ENCODE assay signal across 13 mouse cellular contexts in the genomic region with DNA sequence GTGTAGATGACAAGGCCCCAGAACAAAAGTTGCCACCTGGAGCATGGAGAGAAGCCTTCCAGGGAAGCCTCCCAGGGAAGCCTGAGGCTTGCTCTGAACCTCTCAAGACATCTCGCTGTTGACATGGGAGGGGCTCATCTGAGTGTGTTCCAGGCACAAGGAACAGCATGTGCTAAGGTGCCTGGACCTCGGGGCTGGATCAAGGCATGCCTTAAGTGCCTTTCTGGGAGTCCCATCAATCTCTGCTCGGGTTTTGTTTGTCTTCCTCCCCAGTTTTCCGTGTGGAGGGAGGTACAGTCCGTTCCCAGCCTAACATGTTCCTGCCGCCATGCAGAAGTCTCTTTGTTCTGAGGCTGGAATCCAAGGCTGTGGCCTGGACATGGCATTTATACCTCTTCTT. TPM values are rescaled to one million over a fixed set of nuclear protein-coding genes. Genes with fewer than 3 reads are reported as not detected.
A peak's percentile ranks its signal among the peaks of the same experiment; 100 is the strongest.
DNase-seq lines count a peak whose midpoint lies in the region; ATAC-seq lines count a peak whose summit lies in the region.
"Had no signal": no experiment of that assay in that cellular context is flagged by ENCODE, and none has a peak within 500 bp of the region (broad histone marks: within the 10 kb centered on the region; RNA-seq: fewer than 3 reads in every experiment).

No protein-coding gene starts in this region.

- intact Hi-C loops in heart, postnatal 14 days (cut with DNase I) = no loop called here

- H3K36me3 ChIP-seq in heart, embryonic 16.5 days (ENCODE audit: control insufficient read depth, insufficient read depth) = 0 out of 2 replicates have a peak, but pooled peaks cover 2% of the 10 kb centered on the region
- H3K36me3 ChIP-seq in midbrain, embryonic 10.5 days = no peaks in the 10 kb centered on the region
- H3K36me3 ChIP-seq in midbrain, embryonic 13.5 days = no peaks in the 10 kb centered on the region
- H3K36me3 ChIP-seq in limb, embryonic 10.5 days = 0 out of 2 replicates have a peak, but pooled peaks cover 2% of the 10 kb centered on the region
- H3K36me3 ChIP-seq in stomach, embryonic 15.5 days = no peaks in the 10 kb centered on the region
- no peaks in the 10 kb centered on the region for H3K36me3 ChIP-seq in forebrain, embryonic 11.5 days (ENCODE audit: control insufficient read depth, insufficient read depth, low read length)
- H3K36me3 ChIP-seq: embryonic facial prominence, embryonic 12.5 days had no signal

- WGBS in heart, embryonic 16.5 days = 46% methylated on average over 6 of the region's 6 CpGs
- WGBS in midbrain, embryonic 10.5 days = 79% methylated on average over 6 of the region's 6 CpGs
- WGBS in midbrain, embryonic 13.5 days = 83% methylated on average over 6 of the region's 6 CpGs
- WGBS in limb, embryonic 10.5 days = 59% methylated on average over 6 of the region's 6 CpGs
- 26% methylated on average over 6 of the region's 6 CpGs for WGBS in stomach, embryonic 15.5 days
- WGBS in forebrain, embryonic 11.5 days = 79% methylated on average over 6 of the region's 6 CpGs

- H3K4me2 ChIP-seq in heart, embryonic 16.5 days (ENCODE audit: low read depth, low read length) = no peak overlapping the region
- H3K4me2 ChIP-seq in midbrain, embryonic 13.5 days (replicated peaks) = no peak overlapping the region
- H3K4me2 ChIP-seq in stomach, embryonic 15.5 days = no peak overlapping the region
- no peak overlapping the region for H3K4me2 ChIP-seq in forebrain, embryonic 11.5 days (ENCODE audit: low read depth, low read length, severe bottlenecking)
- H3K4me2 ChIP-seq: embryonic facial prominence, embryonic 12.5 days had no signal

- ATAC-seq in heart, embryonic 16.5 days (replicated peaks; ENCODE audit: extremely low read depth, insufficient read depth, low FRiP score) = no peak
- ATAC-seq in midbrain, embryonic 13.5 days = no peak
- 0 out of 2 replicates have a peak, but pooled peaks have one; percentile 4 for ATAC-seq in stomach, embryonic 15.5 days (ENCODE audit: insufficient read depth, low FRiP score, low read depth)
- no peak for ATAC-seq in forebrain, embryonic 11.5 days (replicated peaks; ENCODE audit: low FRiP score)
- ATAC-seq: hindbrain, postnatal 0 days had no signal

- no peak overlapping the region for H3K4me3 ChIP-seq in heart, embryonic 16.5 days (ENCODE audit: low read length)
- H3K4me3 ChIP-seq in midbrain, embryonic 10.5 days = no peak overlapping the region
- no peak overlapping the region for H3K4me3 ChIP-seq in midbrain, embryonic 13.5 days (replicated peaks)
- H3K4me3 ChIP-seq in limb, embryonic 10.5 days = no peak overlapping the region
- H3K4me3 ChIP-seq in stomach, embryonic 15.5 days (replicated peaks) = no peak overlapping the region
- H3K4me3 ChIP-seq in forebrain, embryonic 11.5 days (ENCODE audit: low read depth, low read length) = no peak overlapping the region
- H3K4me3 ChIP-seq: embryonic facial prominence, embryonic 12.5 days had no signal

- DNase-seq in heart, postnatal 14 days = no peak
- no peak for DNase-seq in midbrain, embryonic 10.5 days (ENCODE audit: low spot score)
- DNase-seq in limb, embryonic 10.5 days (ENCODE audit: low spot score) = no peak
- DNase-seq in cerebellum, postnatal 10 days = no peak
- DNase-seq in forebrain, embryonic 11.5 days (ENCODE audit: low spot score) = no peak
- DNase-seq: cerebellum, adult 9-11 months; heart, adult 18-20 months; right cerebral cortex, postnatal 25 days had no signal

- no peak overlapping the region for H3K9ac ChIP-seq in heart, embryonic 16.5 days (ENCODE audit: low read length)
- no peak overlapping the region for H3K9ac ChIP-seq in midbrain, embryonic 13.5 days (replicated peaks)
- no peak overlapping the region for H3K9ac ChIP-seq in stomach, embryonic 15.5 days
- H3K9ac ChIP-seq in forebrain, embryonic 11.5 days (ENCODE audit: low read length) = no peak overlapping the region
- H3K9ac ChIP-seq: embryonic facial prominence, embryonic 12.5 days had no signal

- peak overlapping the region; percentile 44 for H3K27ac ChIP-seq in heart, embryonic 16.5 days (ENCODE audit: low read length)
- peak overlapping the region; percentile 50 for H3K27ac ChIP-seq in midbrain, embryonic 10.5 days (replicated peaks)
- no peak overlapping the region for H3K27ac ChIP-seq in midbrain, embryonic 13.5 days
- H3K27ac ChIP-seq in limb, embryonic 10.5 days = peak overlapping the region; percentile 72
- H3K27ac ChIP-seq in stomach, embryonic 15.5 days = peak overlapping the region; percentile 70
- no peak overlapping the region for H3K27ac ChIP-seq in forebrain, embryonic 11.5 days (ENCODE audit: low read depth, low read length)
- H3K27ac ChIP-seq: embryonic facial prominence, embryonic 12.5 days; hindbrain, postnatal 0 days had no signal

- H3K27me3 ChIP-seq in heart, embryonic 16.5 days (ENCODE audit: control insufficient read depth, insufficient read depth, low read length) = no peaks in the 10 kb centered on the region
- no peaks in the 10 kb centered on the region for H3K27me3 ChIP-seq in midbrain, embryonic 10.5 days (ENCODE audit: low read depth, poor library complexity, severe bottlenecking)
- H3K27me3 ChIP-seq in midbrain, embryonic 13.5 days = no peaks in the 10 kb centered on the region
- H3K27me3 ChIP-seq in limb, embryonic 10.5 days (ENCODE audit: low read depth, poor library complexity, severe bottlenecking) = no peaks in the 10 kb centered on the region
- H3K27me3 ChIP-seq in stomach, embryonic 15.5 days (replicated peaks) = no peaks in the 10 kb centered on the region
- H3K27me3 ChIP-seq in forebrain, embryonic 11.5 days (ENCODE audit: control insufficient read depth, insufficient read depth, low read length) = no peaks in the 10 kb centered on the region
- H3K27me3 ChIP-seq: embryonic facial prominence, embryonic 12.5 days had no signal

- H3K9me3 ChIP-seq in heart, embryonic 16.5 days (replicated peaks; ENCODE audit: control insufficient read depth, low read length) = no peaks in the 10 kb centered on the region
- H3K9me3 ChIP-seq in midbrain, embryonic 10.5 days (replicated peaks) = no peaks in the 10 kb centered on the region
- no peaks in the 10 kb centered on the region for H3K9me3 ChIP-seq in midbrain, embryonic 13.5 days
- H3K9me3 ChIP-seq in limb, embryonic 10.5 days (replicated peaks) = no peaks in the 10 kb centered on the region
- H3K9me3 ChIP-seq in stomach, embryonic 15.5 days = no peaks in the 10 kb centered on the region
- H3K9me3 ChIP-seq in forebrain, embryonic 11.5 days (ENCODE audit: control insufficient read depth, low read length) = no peaks in the 10 kb centered on the region
- H3K9me3 ChIP-seq: embryonic facial prominence, embryonic 12.5 days had no signal

- H3K4me1 ChIP-seq in heart, embryonic 16.5 days (ENCODE audit: control insufficient read depth, insufficient read depth, low read length) = peaks cover 46% of the 10 kb centered on the region
- H3K4me1 ChIP-seq in midbrain, embryonic 10.5 days = peaks cover 46% of the 10 kb centered on the region
- peaks cover 26% of the 10 kb centered on the region for H3K4me1 ChIP-seq in midbrain, embryonic 13.5 days (replicated peaks)
- peaks cover 55% of the 10 kb centered on the region for H3K4me1 ChIP-seq in limb, embryonic 10.5 days
- H3K4me1 ChIP-seq in stomach, embryonic 15.5 days = peaks cover 39% of the 10 kb centered on the region
- peaks cover 11% of the 10 kb centered on the region for H3K4me1 ChIP-seq in forebrain, embryonic 11.5 days (replicated peaks; ENCODE audit: control insufficient read depth, insufficient read depth, low read length)

RNA-seq across cellular contexts. Expression of a gene that starts 33.3 kb away (rescaled TPM):
- 32.7 and 33.4 TPM in 2 replicates for polyA plus RNA-seq in heart, embryonic 16.5 days (2015; fragmentation: Nextera tagmentation; extraction: Ambion mirVana)
- 10 to 100 TPM; 26.4 to 27.1 TPM for total RNA-seq in heart, postnatal 14 days (2021)
- 41.0 and 41.9 TPM in 2 replicates for polyA plus RNA-seq in midbrain, embryonic 10.5 days (2016; fragmentation: Nextera tagmentation; extraction: Ambion mirVana)
- polyA plus RNA-seq in midbrain, embryonic 13.5 days (2015; fragmentation: Nextera tagmentation; extraction: Ambion mirVana) = 50.7 and 55.3 TPM in 2 replicates
- 34.2 and 35.3 TPM in 2 replicates for polyA plus RNA-seq in limb, embryonic 10.5 days (2016; fragmentation: Nextera tagmentation; extraction: Ambion mirVana)
- 61.0 and 62.7 TPM in 2 replicates for polyA plus RNA-seq in stomach, embryonic 15.5 days (2015; fragmentation: Nextera tagmentation; extraction: Ambion mirVana)
- polyA plus RNA-seq in forebrain, embryonic 11.5 days (2014; fragmentation: Nextera tagmentation; extraction: Ambion mirVana) = 41.9 and 45.7 TPM in 2 replicates

Comparison
In these comparisons a context has a peak if more than half of its experiments do, and no peak if none do; other contexts are left out.
1. H3K27ac ChIP-seq: peak in heart, embryonic 16.5 days (single experiment), midbrain, embryonic 10.5 days (single experiment), limb, embryonic 10.5 days (single experiment) and stomach, embryonic 15.5 days (single experiment); none in midbrain, embryonic 13.5 days (single experiment) and forebrain, embryonic 11.5 days (single experiment).